Mouse (Mus musculus): ENCODE measurements around the gene Ypel5.

GRCm38 (mm10) chr17:72898775-72899174 is 62.5 kb downstream of the Ypel5 start:
- no peak for TF ChIP-seq CTCF (IDR thresholded peaks at IDR 0.05; ENCODE audit: low read depth)
- no peak for TF ChIP-seq EP300 (IDR thresholded peaks at IDR 0.05; ENCODE audit: low read depth)
